Mouse (Mus musculus) neural tube, embryonic 15.5 days (tissue): ENCODE data around the gene Csk. TPM values are rescaled to one million over a fixed set of nuclear protein-coding genes. Genes with fewer than 3 reads are reported as not detected.

ENCODE experiments used
- ATAC-seq: fragments of 200-750 bp; cut with Nextera tagmentation; 2 replicates; pipeline ENCODE4 v1.8.0; 2017; ENCODE audit warnings: mild to moderate bottlenecking, moderate TSS enrichment, moderate library complexity; ENCODE audit not compliant: low FRiP score
- H3K27ac ChIP-seq: fragments of 300-500 bp; sonication (generic); replicated peaks from 2 replicates; pipeline ENCODE4 v1.5.1; 2015; ENCODE audit warnings: mild to moderate bottlenecking, inconsistent platforms
- H3K27me3 ChIP-seq: fragments of 300-500 bp; sonication (generic); replicated peaks from 2 replicates; pipeline ENCODE4 v1.6.1; 2015; ENCODE audit warnings: inconsistent platforms
- H3K36me3 ChIP-seq: fragments of 300-500 bp; sonication (generic); 2 replicates; pipeline ENCODE4 v1.6.1; 2015; ENCODE audit warnings: inconsistent platforms
- H3K4me1 ChIP-seq: fragments of 300-500 bp; sonication (generic); 2 replicates; pipeline ENCODE4 v1.6.1; 2015; ENCODE audit warnings: inconsistent platforms
- H3K4me2 ChIP-seq: fragments of 300-500 bp; sonication (generic); 2 replicates; pipeline ENCODE4 v1.6.1; 2015; ENCODE audit warnings: inconsistent platforms, mild to moderate bottlenecking, moderate library complexity
- H3K4me3 ChIP-seq: fragments of 300-500 bp; sonication (generic); replicated peaks from 2 replicates; pipeline ENCODE4 v1.5.1; 2015; ENCODE audit warnings: mild to moderate bottlenecking, inconsistent platforms
- H3K9ac ChIP-seq: fragments of 300-500 bp; sonication (generic); replicated peaks from 2 replicates; pipeline ENCODE4 v1.6.1; 2015; ENCODE audit warnings: mild to moderate bottlenecking, inconsistent platforms
- H3K9me3 ChIP-seq: fragments of 300-500 bp; sonication (generic); replicated peaks from 2 replicates; pipeline ENCODE4 v1.6.1; 2016; ENCODE audit warnings: inconsistent platforms
- WGBS: fragments of 180-500 bp; shearing (Covaris S2); methylation state at CpG from one replicate; pipeline ENCODE4 v1.1.7; 2015; ENCODE audit warnings: mixed read lengths; 5-methylcytosine and 5-hydroxymethylcytosine counted together
- polyA plus RNA-seq: library from polyadenylated mRNA; unstranded; fragments of >200 nt; fragmentation: Nextera tagmentation; extraction: Ambion mirVana; gene quantifications from 2 replicates; pipeline ENCODE4 v1.2.1, GENCODE M21; 2015

The Csk gene
- polyA plus RNA-seq, 1 experiment from 2014 or later: 43.1 TPM

DNA sequence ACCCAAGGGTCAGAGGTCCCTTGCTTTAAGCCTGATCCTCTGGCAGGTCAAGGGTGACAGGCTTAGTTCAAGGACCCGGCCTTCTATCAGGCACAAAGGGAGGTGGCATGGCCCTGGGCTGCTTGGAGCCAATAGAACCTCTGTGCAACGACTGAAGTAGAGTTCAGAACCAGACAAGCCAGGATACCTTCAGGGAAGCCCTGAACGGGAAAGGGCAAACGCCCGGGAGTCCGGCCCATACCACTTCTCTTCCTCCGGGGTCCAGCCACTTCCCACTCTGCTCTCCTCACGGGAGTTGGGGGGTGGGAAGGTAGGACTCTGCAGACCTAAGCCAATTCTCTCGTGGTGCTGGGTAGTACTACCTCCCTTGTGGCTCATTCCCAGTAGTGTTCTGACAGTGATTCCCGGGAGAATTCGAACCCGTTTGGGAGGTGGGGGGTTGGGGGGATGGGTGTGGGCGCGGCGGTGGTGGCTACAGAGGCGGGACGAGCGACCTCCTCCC lies 8.9 kb downstream of the Csk start:
- H3K4me1 ChIP-seq: peaks cover 53% of the 10 kb centered on the region

GRCm38 (mm10) chr9:57643856-57644180 lies 9.6 kb downstream of the Csk start:
- no peak overlapping the region for H3K27ac ChIP-seq
- H3K4me1 ChIP-seq: peaks cover 60% of the 10 kb centered on the region
- H3K9ac ChIP-seq: peak overlapping the region; percentile 100
- peak overlapping the region; percentile 67 for H3K4me2 ChIP-seq
- H3K4me3 ChIP-seq: peak overlapping the region; percentile 80
- H3K27me3 ChIP-seq: no peaks in the 10 kb centered on the region
- no peaks in the 10 kb centered on the region for H3K36me3 ChIP-seq
- no peaks in the 10 kb centered on the region for H3K9me3 ChIP-seq
- no peak for ATAC-seq
- 63% methylated on average over 7 of the region's 7 CpGs for WGBS

More for the DNA sequence above, 8.9 kb downstream of the Csk start:
- H3K27me3 ChIP-seq: no peaks in the 10 kb centered on the region
- 0 out of 2 replicates have a peak, but pooled peaks have one; percentile 1 for ATAC-seq
- H3K4me2 ChIP-seq: peak overlapping the region; percentile 67
- H3K4me3 ChIP-seq: peak overlapping the region; percentile 80
- H3K36me3 ChIP-seq: no peaks in the 10 kb centered on the region
- H3K9me3 ChIP-seq: no peaks in the 10 kb centered on the region
- WGBS: under 1% methylated on average over 18 of the region's 18 CpGs
- peak overlapping the region; percentile 100 for H3K9ac ChIP-seq
- H3K27ac ChIP-seq: peak overlapping the region; percentile 92

GRCm38 (mm10) chr9:57643169-57643855 lies 10.1 kb downstream of the Csk start:
- Histone ChIP-seq H3K36me3 (no peaks in the 10 kb centered on the region), H3K4me2 (peak overlapping the region; percentile 67), H3K27ac (no peak overlapping the region), H3K27me3 (no peaks in the 10 kb centered on the region), H3K9ac (peak overlapping the region; percentile 100), H3K4me1 (peaks cover 65% of the 10 kb centered on the region), H3K4me3 (peak overlapping the region; percentile 80), H3K9me3 (no peaks in the 10 kb centered on the region)
- ATAC-seq: no peak
- 76% methylated on average over 9 of the region's 9 CpGs for WGBS

DNA sequence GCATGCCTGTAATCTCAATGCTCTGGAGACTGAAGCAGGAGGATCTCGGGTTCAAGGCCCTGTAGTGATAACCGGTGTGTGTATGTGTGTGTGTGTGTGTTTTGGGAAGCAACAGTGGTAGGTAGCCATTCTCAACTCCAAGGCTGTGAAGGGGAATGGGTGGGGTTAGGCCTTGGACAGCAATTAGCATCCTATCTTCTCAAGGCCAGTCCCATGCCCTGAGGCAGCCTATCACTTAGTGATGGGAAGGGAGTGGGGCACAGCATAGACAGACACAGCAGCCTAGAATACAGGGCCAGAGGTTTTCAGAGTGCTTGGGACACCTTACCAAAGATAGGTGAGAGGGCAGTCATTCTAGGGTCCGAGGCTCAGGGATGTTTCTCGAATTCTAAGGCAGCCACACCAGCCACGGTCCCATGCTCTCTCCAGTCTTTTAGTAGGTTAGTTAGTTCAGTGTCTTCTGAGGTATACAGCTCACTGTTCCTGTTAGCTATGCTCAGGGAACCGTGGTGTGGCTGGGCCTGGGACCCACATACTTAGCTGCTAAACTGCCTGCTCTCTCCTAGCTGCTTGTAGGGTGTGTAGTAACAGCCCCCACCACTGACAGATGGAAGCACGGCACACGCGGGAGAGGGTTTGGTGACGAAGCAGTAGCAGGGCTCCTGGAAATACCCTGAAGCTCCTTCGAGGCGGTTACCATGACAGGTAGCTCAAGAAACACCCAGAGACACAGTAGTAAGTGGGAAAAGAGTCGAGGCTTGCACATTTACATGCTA lies 11.5 kb downstream of the Csk start:
- Histone ChIP-seq H3K4me3 (0 out of 2 replicates have a peak overlapping the region, but pooled peaks have one; percentile 2), H3K36me3 (no peaks in the 10 kb centered on the region), H3K9me3 (no peaks in the 10 kb centered on the region), H3K27me3 (no peaks in the 10 kb centered on the region), H3K9ac (0 out of 2 replicates have a peak overlapping the region, but pooled peaks have one; percentile 17), H3K4me2 (peak overlapping the region; percentile 67), H3K27ac (0 out of 2 replicates have a peak overlapping the region, but pooled peaks have one; percentile 5), H3K4me1 (peaks cover 78% of the 10 kb centered on the region)
- no peak for ATAC-seq
- WGBS: 79% methylated on average over 13 of the region's 13 CpGs

- H3K9ac ChIP-seq: 0 out of 2 replicates have a peak overlapping the region, but pooled peaks have one; percentile 17
Measured at GRCm38 (mm10) chr9:57641022-57641421, 12.4 kb downstream of the Csk start.

DNA sequence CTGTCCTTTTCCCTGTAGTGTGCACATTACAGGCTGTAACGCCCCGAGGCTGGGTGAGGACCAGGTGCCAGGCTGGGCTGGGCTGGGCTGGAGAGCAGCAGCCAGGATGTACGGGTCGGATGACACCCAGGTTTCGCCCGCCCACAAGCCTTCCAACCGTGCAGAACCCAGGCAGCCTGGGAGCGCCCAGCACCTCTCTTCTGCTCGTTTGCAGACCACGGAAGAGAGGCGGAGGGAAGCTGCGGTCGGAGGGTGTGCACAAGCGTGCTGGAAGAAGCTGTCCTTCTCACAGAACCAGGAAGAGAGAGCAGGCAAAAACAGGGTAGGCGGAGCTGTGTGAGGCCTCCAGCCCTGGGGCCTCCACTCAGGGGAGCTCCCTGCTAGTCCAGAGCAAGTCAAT lies 13.0 kb downstream of the Csk start:
- peaks cover 75% of the 10 kb centered on the region for H3K4me1 ChIP-seq
- no peak for ATAC-seq
- H3K36me3 ChIP-seq: no peaks in the 10 kb centered on the region
- no peaks in the 10 kb centered on the region for H3K9me3 ChIP-seq
- no peaks in the 10 kb centered on the region for H3K27me3 ChIP-seq
- peak overlapping the region; percentile 30 for H3K9ac ChIP-seq
- 27% methylated on average over 15 of the region's 15 CpGs for WGBS
- H3K4me2 ChIP-seq: peak overlapping the region; percentile 44
- 0 out of 2 replicates have a peak overlapping the region, but pooled peaks have one; percentile 12 for H3K4me3 ChIP-seq
- H3K27ac ChIP-seq: peak overlapping the region; percentile 69

More at GRCm38 (mm10) chr9:57641022-57641421, 12.4 kb downstream of the Csk start:
- peak overlapping the region; percentile 44 for H3K4me2 ChIP-seq
- no peak overlapping the region for H3K4me3 ChIP-seq
- no peaks in the 10 kb centered on the region for H3K27me3 ChIP-seq
- H3K9me3 ChIP-seq: no peaks in the 10 kb centered on the region
- H3K4me1 ChIP-seq: peaks cover 78% of the 10 kb centered on the region
- no peaks in the 10 kb centered on the region for H3K36me3 ChIP-seq
- WGBS: 70% methylated on average over 1 of the region's 1 CpGs
- H3K27ac ChIP-seq: peak overlapping the region; percentile 69; the same call in 1 of the 2 replicates
- no peak for ATAC-seq

DNA sequence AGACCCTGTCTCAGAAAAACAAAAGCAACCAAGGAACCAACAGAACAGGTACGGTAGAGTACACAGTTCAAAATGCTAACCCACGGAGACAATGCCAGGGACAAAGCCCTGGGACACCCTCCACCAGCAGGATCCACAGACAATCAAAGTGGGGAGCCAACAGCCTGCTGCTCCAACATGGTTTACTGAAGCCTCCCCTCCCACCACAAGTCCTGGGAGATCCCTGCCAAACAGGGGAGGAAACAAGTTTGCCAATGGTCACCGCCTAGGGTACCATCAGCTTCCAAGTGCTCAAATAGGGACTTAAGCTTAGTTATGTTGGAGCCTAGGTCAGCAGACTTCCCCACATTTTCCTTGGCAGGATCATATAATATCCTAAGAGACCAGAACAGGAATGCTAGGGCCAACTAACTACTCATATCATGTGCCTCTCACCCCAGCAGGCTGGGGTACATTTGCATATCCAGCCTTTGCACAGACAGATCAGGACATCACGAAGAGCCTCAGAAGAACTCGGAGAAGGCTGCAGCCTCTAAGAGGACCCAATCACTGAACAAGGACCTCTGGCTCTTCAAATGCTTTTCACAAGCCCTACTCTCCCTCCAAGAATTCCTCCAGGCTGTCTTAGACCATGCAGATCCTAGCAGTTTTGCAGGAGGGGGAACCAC lies 13.6 kb downstream of the Csk start:
- H3K4me3 ChIP-seq: 0 out of 2 replicates have a peak overlapping the region, but pooled peaks have one; percentile 12
- peak overlapping the region; percentile 44 for H3K4me2 ChIP-seq
- peak overlapping the region; percentile 30 for H3K9ac ChIP-seq
- peak overlapping the region; percentile 69 for H3K27ac ChIP-seq
- 70% methylated on average over 5 of the region's 5 CpGs for WGBS
- no peaks in the 10 kb centered on the region for H3K9me3 ChIP-seq
- H3K27me3 ChIP-seq: no peaks in the 10 kb centered on the region
- no peak for ATAC-seq
- H3K4me1 ChIP-seq: peaks cover 75% of the 10 kb centered on the region
- H3K36me3 ChIP-seq: no peaks in the 10 kb centered on the region

- H3K9ac ChIP-seq: no peak overlapping the region; the same call in 1 of the 2 replicates
- H3K4me2 ChIP-seq: peak overlapping the region; percentile 15
Measured at GRCm38 (mm10) chr9:57638651-57639459, 14.6 kb downstream of the Csk start.

GRCm38 (mm10) chr9:57637741-57638322 lies 15.6 kb downstream of the Csk start:
- H3K27ac ChIP-seq: peak overlapping the region; percentile 69
- no peak overlapping the region for H3K9ac ChIP-seq
- no peaks in the 10 kb centered on the region for H3K9me3 ChIP-seq
- no peaks in the 10 kb centered on the region for H3K27me3 ChIP-seq
- no peak overlapping the region for H3K4me3 ChIP-seq
- no peak for ATAC-seq
- peaks cover 72% of the 10 kb centered on the region for H3K4me1 ChIP-seq
- peak overlapping the region; percentile 15; the same call in 1 of the 2 replicates for H3K4me2 ChIP-seq
- H3K36me3 ChIP-seq: no peaks in the 10 kb centered on the region
- WGBS: 54% methylated on average over 6 of the region's 6 CpGs

More at GRCm38 (mm10) chr9:57638651-57639459, 14.6 kb downstream of the Csk start:
- Histone ChIP-seq H3K4me3 (no peak overlapping the region), H3K36me3 (no peaks in the 10 kb centered on the region), H3K4me1 (peaks cover 75% of the 10 kb centered on the region), H3K27ac (peak overlapping the region; percentile 69), H3K9me3 (no peaks in the 10 kb centered on the region), H3K27me3 (no peaks in the 10 kb centered on the region)
- ATAC-seq: no peak
- 35% methylated on average over 8 of the region's 8 CpGs for WGBS

DNA sequence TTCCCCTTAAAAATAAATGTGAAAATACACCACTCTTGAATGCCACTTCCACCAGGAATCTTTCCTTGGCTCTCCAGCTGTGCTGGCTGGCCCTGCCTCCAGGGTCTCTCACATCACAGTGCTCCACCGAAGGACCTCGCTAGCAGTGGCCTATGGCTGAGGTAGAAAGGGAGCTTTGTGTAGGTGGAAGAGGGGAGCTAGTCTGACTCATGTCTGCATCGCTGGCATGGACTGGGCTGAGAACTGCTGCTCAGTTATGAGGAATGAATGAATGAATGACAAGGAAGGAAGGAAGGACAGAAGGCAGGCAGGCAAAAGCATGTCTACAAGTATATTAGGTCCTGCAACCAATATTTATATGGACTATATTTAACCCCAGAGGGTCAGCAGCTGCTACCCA lies 16.2 kb downstream of the Csk start:
- Histone ChIP-seq H3K27me3 (no peaks in the 10 kb centered on the region), H3K4me1 (peaks cover 66% of the 10 kb centered on the region), H3K9me3 (no peaks in the 10 kb centered on the region), H3K36me3 (no peaks in the 10 kb centered on the region), H3K9ac (no peak overlapping the region), H3K27ac (peak overlapping the region; percentile 69), H3K4me2 (no peak overlapping the region), H3K4me3 (no peak overlapping the region)
- no peak for ATAC-seq
- WGBS: 64% methylated on average over 3 of the region's 3 CpGs
